Mouse (Mus musculus) G1E (cell line): ENCODE measurements around the gene Zfp12.

Experiments used
- CTCF ChIP-seq: IDR thresholded peaks from 2 replicates; pipeline ENCODE4 v1.5.1; 2012; ENCODE audit warnings: low read depth, low read length, inconsistent platforms, mixed read lengths
- GATA1 ChIP-seq: IDR thresholded peaks from 2 replicates; pipeline ENCODE4 v1.6.1; 2012; ENCODE audit warnings: borderline replicate concordance, low read length, inconsistent platforms, mixed read lengths
- GATA2 ChIP-seq: IDR thresholded peaks from 2 replicates; pipeline ENCODE4 v1.6.1; 2012; ENCODE audit warnings: low read depth, low read length, inconsistent platforms, borderline replicate concordance
- POLR2AphosphoS5 ChIP-seq: IDR thresholded peaks from 2 replicates; pipeline ENCODE4 v1.6.1; 2012; ENCODE audit warnings: low read depth, low read length, inconsistent platforms; ENCODE audit not compliant: insufficient replicate concordance
- TAL1 ChIP-seq: conservative IDR thresholded peaks from 2 replicates; pipeline ENCODE4 v1.6.1; 2012; ENCODE audit warnings: low read depth, low read length, inconsistent platforms, mixed read lengths

DNA sequence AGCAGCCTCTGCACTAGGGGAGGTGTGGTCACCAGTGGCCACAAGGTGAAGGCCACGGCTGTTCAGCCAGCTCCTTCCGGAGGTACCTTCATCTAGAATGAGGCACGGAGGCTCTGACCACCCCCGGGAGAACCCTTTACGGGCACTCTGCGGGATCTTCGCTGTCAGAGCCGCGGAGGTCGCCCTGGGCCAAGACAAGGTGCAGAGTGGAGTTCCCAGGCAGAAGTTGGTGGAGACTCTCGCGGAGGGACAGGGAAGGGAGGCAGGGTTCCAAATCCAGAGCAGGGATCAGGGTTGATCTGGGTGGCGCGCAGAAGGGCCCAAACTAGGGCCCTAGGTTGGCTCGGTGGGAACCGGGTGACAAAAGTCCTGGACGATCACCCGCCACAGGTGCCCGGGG, 57.9 kb downstream of the Zfp12 start:
- TF ChIP-seq GATA2, result no peak
- no peak for TF ChIP-seq POLR2AphosphoS5
- no peak for TF ChIP-seq CTCF
- no peak for TF ChIP-seq TAL1
- TF ChIP-seq GATA1, result no peak
